Comparison of ENCODE assay signal across 12 mouse cellular contexts in the genomic region with DNA sequence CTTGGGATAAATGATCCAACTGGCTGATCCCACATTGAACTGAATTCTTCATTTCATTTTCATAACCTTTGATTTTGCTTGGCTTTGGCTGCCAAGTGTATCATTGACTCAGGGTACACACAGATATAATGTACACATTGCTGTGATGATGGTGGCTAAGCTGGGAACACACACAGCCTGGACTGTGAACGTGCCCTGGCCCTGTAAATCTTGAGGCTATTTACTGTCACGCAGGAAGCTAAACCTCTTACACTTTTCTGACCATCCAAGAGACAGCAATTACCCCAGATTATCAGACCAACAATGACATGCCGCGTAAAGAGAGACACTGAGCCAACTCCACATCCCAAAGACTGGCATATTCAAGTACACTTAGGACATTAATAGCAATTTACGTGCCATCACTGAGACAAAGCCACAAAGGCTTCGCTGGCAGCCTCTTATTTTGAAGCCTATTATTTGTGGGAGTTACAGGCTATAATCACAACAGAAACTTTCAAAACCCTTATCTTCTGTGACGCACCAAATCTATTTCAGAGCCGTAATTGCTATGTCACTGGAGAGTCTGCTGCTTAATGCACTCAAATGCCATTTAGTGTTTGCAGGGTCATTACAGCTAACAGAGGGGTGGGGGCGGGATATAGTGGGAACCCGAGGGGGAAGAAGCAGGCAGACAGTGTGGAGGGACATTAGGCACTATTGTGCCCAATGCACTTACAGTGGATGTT.
A peak's percentile ranks its signal among the peaks of the same experiment; 100 is the strongest.
DNase-seq lines count a peak whose midpoint lies in the region; ATAC-seq and TF ChIP-seq lines count a peak whose summit lies in the region.
"Had no signal": no experiment of that assay in that cellular context is flagged by ENCODE, and none has a peak within 500 bp of the region (broad histone marks: within the 10 kb centered on the region; RNA-seq: fewer than 3 reads in every experiment).

No protein-coding gene starts in this region.

- H3K36me3 ChIP-seq in heart, embryonic 16.5 days (ENCODE audit: control insufficient read depth, insufficient read depth), result peaks cover 8% of the 10 kb centered on the region
- H3K36me3 ChIP-seq in midbrain, embryonic 13.5 days, result no peaks in the 10 kb centered on the region; the same call in 1 of the 2 replicates
- H3K36me3 ChIP-seq in midbrain, embryonic 11.5 days (ENCODE audit: control insufficient read depth, insufficient read depth, low read length), result peaks cover 4% of the 10 kb centered on the region; the same call in 1 of the 2 replicates
- peaks cover 6% of the 10 kb centered on the region; the same call in 1 of the 2 replicates for H3K36me3 ChIP-seq in forebrain, postnatal 0 days (ENCODE audit: insufficient read depth)
- H3K36me3 ChIP-seq in stomach, embryonic 16.5 days (ENCODE audit: control insufficient read depth, insufficient read depth, low read length), result no peaks in the 10 kb centered on the region
- H3K36me3 ChIP-seq: intestine, embryonic 15.5 days; stomach, embryonic 15.5 days had no signal

- DNase-seq in heart, adult 8-10 months (ENCODE audit: low spot score), result no peak
- DNase-seq in midbrain, embryonic 11.5 days (ENCODE audit: low spot score, missing footprints), result no peak
- DNase-seq in forebrain, postnatal 0 days, result peak; percentile 50
- no peak for DNase-seq in gastrocnemius, postnatal 14 days
- DNase-seq in ovary, adult 18-20 months (ENCODE audit: low spot score), result no peak
- DNase-seq: kidney, postnatal 25 days; liver had no signal

- no peak overlapping the region for H3K9ac ChIP-seq in heart, embryonic 16.5 days (ENCODE audit: low read length)
- no peak overlapping the region for H3K9ac ChIP-seq in midbrain, embryonic 13.5 days (replicated peaks)
- no peak overlapping the region for H3K9ac ChIP-seq in midbrain, embryonic 11.5 days (ENCODE audit: low read length)
- H3K9ac ChIP-seq in forebrain, postnatal 0 days, result no peak overlapping the region
- no peak overlapping the region for H3K9ac ChIP-seq in stomach, embryonic 16.5 days (ENCODE audit: low read length)
- H3K9ac ChIP-seq: intestine, embryonic 15.5 days; stomach, embryonic 15.5 days had no signal

- H3K9me3 ChIP-seq in heart, embryonic 16.5 days (replicated peaks; ENCODE audit: control insufficient read depth, low read length), result no peaks in the 10 kb centered on the region
- H3K9me3 ChIP-seq in midbrain, embryonic 13.5 days, result no peaks in the 10 kb centered on the region
- H3K9me3 ChIP-seq in midbrain, embryonic 11.5 days (ENCODE audit: control insufficient read depth, low read length), result no peaks in the 10 kb centered on the region
- H3K9me3 ChIP-seq in forebrain, postnatal 0 days (ENCODE audit: low read length), result no peaks in the 10 kb centered on the region
- H3K9me3 ChIP-seq in stomach, embryonic 16.5 days (replicated peaks; ENCODE audit: control insufficient read depth, low read length), result no peaks in the 10 kb centered on the region
- H3K9me3 ChIP-seq: intestine, embryonic 15.5 days; stomach, embryonic 15.5 days had no signal

- no peak overlapping the region for H3K4me3 ChIP-seq in heart, embryonic 16.5 days (ENCODE audit: low read length)
- H3K4me3 ChIP-seq in midbrain, embryonic 13.5 days (replicated peaks), result no peak overlapping the region
- H3K4me3 ChIP-seq in midbrain, embryonic 11.5 days (ENCODE audit: low read depth, low read length), result no peak overlapping the region
- H3K4me3 ChIP-seq in forebrain, postnatal 0 days (ENCODE audit: low read depth, low read length), result no peak overlapping the region
- no peak overlapping the region for H3K4me3 ChIP-seq in stomach, embryonic 16.5 days (replicated peaks; ENCODE audit: low read length)
- H3K4me3 ChIP-seq: intestine, embryonic 15.5 days; stomach, embryonic 15.5 days had no signal

- peaks cover 22% of the 10 kb centered on the region for H3K4me1 ChIP-seq in heart, embryonic 16.5 days (ENCODE audit: control insufficient read depth, insufficient read depth, low read length)
- H3K4me1 ChIP-seq in midbrain, embryonic 13.5 days (replicated peaks), result peaks cover 23% of the 10 kb centered on the region
- no peaks in the 10 kb centered on the region; the same call in none of the 2 replicates for H3K4me1 ChIP-seq in midbrain, embryonic 11.5 days (ENCODE audit: control insufficient read depth, insufficient read depth, low read length)
- H3K4me1 ChIP-seq in forebrain, postnatal 0 days (ENCODE audit: insufficient read depth), result peaks cover 10% of the 10 kb centered on the region
- peaks cover 20% of the 10 kb centered on the region for H3K4me1 ChIP-seq in stomach, embryonic 16.5 days (ENCODE audit: control insufficient read depth, insufficient read depth, low read length)
- H3K4me1 ChIP-seq: intestine, embryonic 15.5 days had no signal

- 61% methylated on average over 10 of the region's 10 CpGs for WGBS in heart, embryonic 16.5 days
- 56% methylated on average over 10 of the region's 10 CpGs for WGBS in midbrain, embryonic 13.5 days
- 81% methylated on average over 10 of the region's 10 CpGs for WGBS in midbrain, embryonic 11.5 days
- 28% methylated on average over 10 of the region's 10 CpGs for WGBS in forebrain, postnatal 0 days
- 71% methylated on average over 10 of the region's 10 CpGs for WGBS in stomach, embryonic 16.5 days

- intact Hi-C loops in gastrocnemius, postnatal 14 days (cut with DNase I; ENCODE audit: low total_unique reads), result no loop called here

- no peak for ATAC-seq in heart, embryonic 16.5 days (replicated peaks; ENCODE audit: extremely low read depth, insufficient read depth, low FRiP score)
- ATAC-seq in midbrain, embryonic 13.5 days, result peak; percentile 77
- no peak for ATAC-seq in midbrain, embryonic 11.5 days (ENCODE audit: low FRiP score)
- ATAC-seq in forebrain, postnatal 0 days, result peak; percentile 84
- ATAC-seq in stomach, embryonic 16.5 days (ENCODE audit: insufficient read depth, low FRiP score), result no peak
- ATAC-seq: intestine, embryonic 15.5 days had no signal

- H3K27me3 ChIP-seq in heart, embryonic 16.5 days (ENCODE audit: control insufficient read depth, insufficient read depth, low read length), result no peaks in the 10 kb centered on the region
- H3K27me3 ChIP-seq in midbrain, embryonic 13.5 days, result no peaks in the 10 kb centered on the region
- no peaks in the 10 kb centered on the region for H3K27me3 ChIP-seq in midbrain, embryonic 11.5 days (ENCODE audit: control insufficient read depth, insufficient read depth, low read length)
- H3K27me3 ChIP-seq in forebrain, postnatal 0 days (ENCODE audit: insufficient read depth, low read length), result no peaks in the 10 kb centered on the region
- no peaks in the 10 kb centered on the region for H3K27me3 ChIP-seq in stomach, embryonic 16.5 days (ENCODE audit: control insufficient read depth, insufficient read depth, low read length)
- H3K27me3 ChIP-seq: intestine, embryonic 15.5 days; stomach, embryonic 15.5 days had no signal

- no peak for TF ChIP-seq CTCF in forebrain, postnatal 0 days (IDR thresholded peaks at IDR 0.05; ENCODE audit: low read depth)

- no peak overlapping the region for H3K4me2 ChIP-seq in heart, embryonic 16.5 days (ENCODE audit: low read depth, low read length)
- H3K4me2 ChIP-seq in midbrain, embryonic 13.5 days (replicated peaks), result no peak overlapping the region
- H3K4me2 ChIP-seq in midbrain, embryonic 11.5 days, result no peak overlapping the region
- H3K4me2 ChIP-seq in forebrain, postnatal 0 days (ENCODE audit: low read depth), result no peak overlapping the region
- H3K4me2 ChIP-seq in stomach, embryonic 16.5 days (ENCODE audit: low read depth, low read length), result no peak overlapping the region
- H3K4me2 ChIP-seq: intestine, embryonic 15.5 days; stomach, embryonic 15.5 days had no signal

- peak overlapping the region; percentile 47 for H3K27ac ChIP-seq in heart, embryonic 16.5 days (ENCODE audit: low read length)
- H3K27ac ChIP-seq in midbrain, embryonic 13.5 days, result peak overlapping the region; percentile 41
- H3K27ac ChIP-seq in midbrain, embryonic 11.5 days (ENCODE audit: low read depth, low read length), result no peak overlapping the region
- no peak overlapping the region for H3K27ac ChIP-seq in forebrain, postnatal 0 days (ENCODE audit: low read depth, low read length)
- peak overlapping the region; percentile 21; the same call in 1 of the 2 replicates for H3K27ac ChIP-seq in stomach, embryonic 16.5 days (ENCODE audit: low read length)
- H3K27ac ChIP-seq: intestine, embryonic 15.5 days; stomach, embryonic 15.5 days had no signal

Comparison
In these comparisons a context has a peak if more than half of its experiments do, and no peak if none do; other contexts are left out.
1. ATAC-seq: peak in midbrain, embryonic 13.5 days (single experiment) and forebrain, postnatal 0 days (single experiment); none in heart, embryonic 16.5 days (single experiment), midbrain, embryonic 11.5 days (single experiment) and stomach, embryonic 16.5 days (single experiment).
2. H3K27ac ChIP-seq: peak in heart, embryonic 16.5 days (single experiment), midbrain, embryonic 13.5 days (single experiment) and stomach, embryonic 16.5 days (single experiment); none in midbrain, embryonic 11.5 days (single experiment) and forebrain, postnatal 0 days (single experiment).